Mouse (Mus musculus) thymus, adult 2 months (tissue): ENCODE measurements around the gene Ralbp1.

ENCODE experiments used
- CTCF ChIP-seq: fragments of 200-500 bp; IDR thresholded peaks from 2 replicates; pipeline ENCODE4 v1.5.1; 2012; ENCODE audit warnings: mild to moderate bottlenecking, control low read depth, low read length, moderate library complexity, borderline replicate concordance; ENCODE audit not compliant: control insufficient read depth, poor library complexity, insufficient read depth; ENCODE audit errors: extremely low read depth
- POLR2A ChIP-seq: fragments of 200-500 bp; IDR thresholded peaks from 2 replicates; pipeline ENCODE4 v1.6.1; 2012; ENCODE audit warnings: mild to moderate bottlenecking, low read length, control low read depth, moderate library complexity; ENCODE audit not compliant: control insufficient read depth, poor library complexity, insufficient read depth; ENCODE audit errors: extremely low read depth

DNA sequence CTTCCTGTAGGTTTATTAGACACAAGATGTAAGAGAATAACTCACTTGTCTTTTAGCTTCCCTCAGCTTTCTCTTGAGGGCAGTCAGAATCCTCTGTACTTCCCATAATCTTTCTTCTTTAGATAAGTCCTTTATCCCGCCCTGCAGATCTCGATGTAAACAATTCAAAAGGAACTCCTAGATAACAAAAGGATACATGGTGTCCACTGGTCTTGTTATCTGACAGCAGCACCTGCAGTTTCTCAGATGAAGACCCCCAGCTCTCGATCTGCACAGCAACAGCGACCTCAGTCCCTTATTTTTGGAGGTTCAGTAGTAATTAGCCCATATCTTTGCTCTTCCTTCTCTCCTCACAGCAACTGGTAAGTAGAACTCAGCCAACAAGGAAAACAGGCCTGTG, 28.0 kb downstream of the Ralbp1 start:
- TF ChIP-seq CTCF = no peak
- no peak for TF ChIP-seq POLR2A
